Mouse (Mus musculus) T-cell, adult 2 months (primary cell): ENCODE measurements around the gene Havcr1.
"Not testable (repeated sequence)": the region's sequence is repeated elsewhere in the genome, so short reads cannot be mapped to it uniquely, and the experiment has no call there.

ENCODE experiments used
- DNase-seq: peaks from one replicate; pipeline ENCODE4 v3.0.0; 2022; ENCODE audit warnings: low spot score

Gene Havcr1

GRCm38 (mm10) chr11:46735076-46735475 lies at the start of gene Havcr1:
Gene Havcr1 (plus strand): TSS chr11:46735080.
- DNase-seq: not testable (repeated sequence)

GRCm38 (mm10) chr11:46690136-46690535 lies 44.7 kb upstream of the Havcr1 start:
- no peak for DNase-seq

DNA sequence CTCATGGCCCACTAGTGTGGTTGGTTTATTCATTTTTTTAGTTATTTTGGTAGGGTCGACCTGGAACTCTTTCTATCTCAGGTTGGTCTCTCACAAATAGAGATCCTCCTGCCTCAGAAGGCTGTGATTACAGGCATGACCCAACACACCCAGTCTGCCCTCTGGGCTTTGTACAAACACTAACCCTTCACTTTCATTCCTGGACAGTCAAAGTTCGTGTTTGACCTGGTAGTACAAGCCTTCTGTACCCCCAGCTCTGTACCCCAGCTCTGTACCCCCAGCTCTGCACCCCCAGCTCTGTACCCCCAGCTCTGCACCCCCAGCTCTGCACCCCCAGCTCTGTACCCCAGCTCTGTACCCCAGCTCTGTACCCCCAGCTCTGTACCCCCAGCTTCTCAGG lies 39.0 kb upstream of the Havcr1 start:
- DNase-seq: not testable (repeated sequence)

GRCm38 (mm10) chr11:46697433-46698277 lies 37.2 kb upstream of the Havcr1 start:
- no peak for DNase-seq

DNA sequence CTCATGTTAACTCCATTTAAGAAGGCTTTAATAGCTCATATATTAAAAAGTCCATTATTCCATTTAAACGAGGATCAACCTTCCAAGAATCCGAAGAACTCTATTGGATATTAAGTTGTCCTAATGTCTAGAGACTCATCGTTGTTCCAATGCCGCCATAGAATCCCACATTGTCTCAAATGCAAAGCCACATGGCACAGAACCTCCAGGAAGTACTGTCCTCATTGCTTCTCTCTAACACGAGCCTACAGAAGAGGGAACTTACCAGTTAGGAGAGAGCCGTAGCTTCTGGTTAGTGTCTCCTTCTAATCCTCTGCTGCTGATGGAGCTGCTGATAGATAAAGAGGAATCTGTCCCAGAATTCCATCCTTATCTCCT lies 36.6 kb upstream of the Havcr1 start:
- DNase-seq: no peak

GRCm38 (mm10) chr11:46698830-46699229 lies 36.0 kb upstream of the Havcr1 start:
- DNase-seq: no peak

- no peak for DNase-seq
Observed at GRCm38 (mm10) chr11:46706664-46707356, 28.1 kb upstream of the Havcr1 start, which contains the start of gene Timd2. Gene Timd2 (minus strand): TSS chr11:46707061.

GRCm38 (mm10) chr11:46731541-46732070 lies 3.3 kb upstream of the Havcr1 start:
- no peak for DNase-seq

DNA sequence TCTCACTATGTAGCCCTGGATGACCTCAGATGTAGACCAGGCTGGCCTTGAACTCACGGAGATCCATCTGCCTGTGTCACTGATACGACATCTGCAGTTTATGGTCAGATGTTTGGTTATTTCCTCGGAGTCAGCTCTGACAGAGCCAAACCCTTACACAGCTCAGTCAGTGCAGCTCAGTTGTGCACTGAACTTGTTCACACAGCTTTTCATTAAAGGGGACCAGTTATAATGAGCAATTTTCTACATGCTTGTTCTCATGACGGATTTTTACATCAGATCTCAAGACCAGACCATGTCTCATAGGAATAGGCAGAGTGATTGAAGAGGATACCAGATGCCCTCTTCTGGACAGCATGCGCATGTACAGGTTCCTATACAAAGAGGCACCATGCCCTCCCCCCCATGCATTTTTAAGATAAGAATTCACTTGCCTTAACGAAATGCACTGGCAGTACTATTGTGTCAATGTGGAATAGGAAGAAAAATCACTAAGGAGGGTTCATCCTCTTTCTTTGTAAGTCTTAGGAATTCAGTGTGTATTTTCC lies 1.6 kb upstream of the Havcr1 start:
- no peak for DNase-seq

DNA sequence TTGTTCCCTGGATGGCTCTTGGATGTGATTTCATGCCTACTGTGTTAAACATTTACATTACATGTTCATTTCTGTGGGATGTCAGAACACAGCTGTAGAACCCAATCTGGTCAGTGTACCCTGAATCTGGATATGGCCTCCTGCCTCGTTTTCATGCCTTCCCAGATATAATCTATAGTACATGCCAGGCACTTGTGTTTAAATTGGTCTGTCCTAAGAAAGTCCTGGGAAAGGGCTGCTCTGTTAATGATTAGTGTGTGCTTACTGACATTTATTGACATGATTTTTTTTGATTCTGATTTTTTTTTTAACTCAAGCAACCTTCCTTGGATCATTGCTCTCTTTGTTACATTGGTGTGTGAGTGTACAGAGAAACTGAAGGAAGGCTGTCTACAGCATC lies 263 bp upstream of the Havcr1 start:
- DNase-seq: no peak

GRCm38 (mm10) chr11:46739501-46739900 lies 4.6 kb downstream of the Havcr1 start:
- no peak for DNase-seq

DNA sequence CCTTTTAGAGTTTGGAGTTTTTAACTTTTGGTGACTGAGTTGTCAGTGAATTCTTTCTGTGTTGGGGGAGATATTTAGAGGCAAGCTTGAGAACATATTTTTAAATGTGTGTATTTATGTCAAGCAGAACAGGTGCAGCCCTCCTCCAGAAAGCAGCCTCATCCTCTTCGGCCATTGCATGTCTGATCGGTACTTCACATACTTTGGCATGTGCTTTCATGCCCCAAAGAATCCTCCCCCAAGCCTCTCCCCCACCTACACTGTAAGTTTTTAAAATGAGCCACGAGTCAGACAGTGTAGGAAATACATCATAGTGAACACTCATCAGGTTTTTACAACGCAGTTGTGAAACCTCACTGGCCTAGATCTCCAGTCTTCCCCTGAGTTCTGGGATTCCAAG lies 6.0 kb downstream of the Havcr1 start:
- DNase-seq: no peak

- DNase-seq: no peak
Observed at GRCm38 (mm10) chr11:46741716-46742115, 6.8 kb downstream of the Havcr1 start.

DNA sequence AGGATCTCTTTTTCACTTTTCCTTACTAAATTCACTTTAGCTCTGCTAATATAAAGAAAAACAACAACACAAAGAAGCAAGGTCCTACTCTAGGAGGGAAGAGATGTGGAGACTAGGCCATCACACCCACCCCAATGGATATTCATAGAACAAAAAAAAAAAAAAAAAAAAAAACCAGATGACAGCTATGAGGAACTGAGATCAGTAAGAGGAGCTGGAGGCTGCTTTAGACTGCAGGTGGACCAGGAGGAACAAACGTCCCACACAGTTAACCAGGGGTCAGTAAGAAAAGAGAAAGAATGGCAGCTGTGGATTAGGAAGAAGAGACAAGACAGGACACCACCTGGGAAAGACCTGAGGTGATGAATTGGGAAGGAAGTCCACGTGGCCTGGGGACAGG lies 13.1 kb downstream of the Havcr1 start:
- no peak for DNase-seq

- no peak for DNase-seq
Observed at GRCm38 (mm10) chr11:46753662-46754061, 18.8 kb downstream of the Havcr1 start.

GRCm38 (mm10) chr11:46754669-46755068 lies 19.8 kb downstream of the Havcr1 start:
- DNase-seq: no peak

DNA sequence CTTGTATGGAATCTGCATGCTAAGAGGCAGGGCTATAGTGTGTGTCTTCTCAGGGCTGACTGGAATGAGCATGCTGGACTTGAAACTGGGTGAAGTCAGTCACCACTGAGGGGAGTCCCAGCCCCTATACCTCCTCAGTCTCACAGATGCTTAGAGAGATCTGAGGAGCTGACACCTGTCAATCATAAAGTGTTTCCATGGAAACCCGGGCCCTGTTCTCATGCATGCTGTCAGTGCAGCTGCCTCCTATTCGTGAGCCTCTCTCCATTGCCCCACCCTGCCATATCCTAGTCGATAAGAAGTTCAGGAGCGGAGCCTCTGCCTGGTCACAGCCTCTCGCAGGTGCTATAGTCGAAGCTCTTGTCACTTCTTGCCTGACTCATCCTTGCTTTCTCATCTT lies 20.8 kb downstream of the Havcr1 start:
- not testable (repeated sequence) for DNase-seq

DNA sequence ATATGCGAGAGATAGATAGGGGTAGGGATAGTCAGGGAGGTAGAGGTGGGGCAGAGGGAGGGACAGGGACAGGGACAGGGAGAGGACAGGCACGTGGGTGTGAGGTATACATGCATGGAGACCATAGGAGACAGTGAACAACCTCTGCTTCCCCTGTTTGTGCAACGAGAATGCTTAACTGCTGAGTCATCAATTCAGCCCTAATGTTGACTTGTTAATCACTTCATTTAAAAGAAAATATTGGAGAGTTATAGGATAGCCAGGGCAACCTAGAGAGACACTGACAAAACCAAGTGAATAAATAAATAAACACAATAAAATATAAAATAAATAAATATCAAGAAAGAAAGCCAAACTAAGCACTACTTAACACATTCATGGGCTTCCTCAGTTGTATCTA lies 42.0 kb downstream of the Havcr1 start:
- DNase-seq: no peak

- DNase-seq: no peak
Observed at GRCm38 (mm10) chr11:46779811-46780210, 44.9 kb downstream of the Havcr1 start.

- DNase-seq: no peak
Observed at GRCm38 (mm10) chr11:46804440-46804839, 69.6 kb downstream of the Havcr1 start.

DNA sequence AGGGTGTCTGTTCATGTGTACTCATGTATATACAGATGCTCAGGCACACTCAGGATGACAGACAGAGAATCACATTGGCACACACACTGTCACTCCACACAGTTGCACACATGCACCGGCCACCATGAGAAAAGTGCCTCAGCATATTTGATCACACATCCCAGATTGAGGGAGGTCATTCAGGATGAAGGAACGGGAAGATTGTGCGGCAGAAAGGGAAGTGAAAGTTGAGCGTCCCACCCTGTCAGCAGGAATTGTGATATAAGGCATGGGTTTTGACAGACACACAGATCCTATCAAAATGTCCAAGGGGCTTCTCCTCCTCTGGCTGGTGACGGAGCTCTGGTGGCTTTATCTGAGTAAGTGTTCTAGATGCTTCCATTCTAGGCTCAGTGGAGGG lies 75.6 kb downstream of the Havcr1 start, which contains the start of gene Timd4:
TSS of gene Timd4 (plus strand) at position 290 of the 400 bp plus-strand sequence.
- no peak for DNase-seq

GRCm38 (mm10) chr11:46817692-46818091 lies 82.8 kb downstream of the Havcr1 start:
- no peak for DNase-seq

DNA sequence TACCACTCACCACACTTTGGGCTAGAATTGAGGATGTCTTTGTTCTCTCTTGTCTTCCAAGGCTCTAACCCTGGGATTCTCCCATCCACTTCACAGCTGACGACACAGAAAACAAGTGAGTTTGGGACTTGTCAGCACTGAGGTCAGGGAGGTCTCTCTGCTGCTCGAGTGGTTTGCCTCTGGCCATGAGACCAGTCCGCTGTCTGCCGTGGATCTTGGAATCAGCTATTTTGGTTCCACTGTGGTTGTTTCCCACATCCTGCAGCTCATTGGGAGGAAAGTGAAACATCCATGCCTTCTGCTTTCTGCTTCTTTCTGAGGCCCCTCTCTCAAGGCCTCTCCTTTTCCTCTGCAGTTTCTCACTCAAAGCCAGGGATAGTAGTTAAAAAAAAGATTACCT lies 85.0 kb downstream of the Havcr1 start:
- DNase-seq: no peak
